Mouse (Mus musculus) MEL (cell line): ENCODE results near the gene Samd4.

ENCODE experiments used
- BHLHE40 ChIP-seq: IDR thresholded peaks from 2 replicates; pipeline ENCODE4 v1.6.1; 2012; ENCODE audit warnings: low read depth, mild to moderate bottlenecking, inconsistent platforms, low read length, improper control_type of control experiment, borderline replicate concordance
- CTCF ChIP-seq, 3 experiments: IDR thresholded peaks in 2 of 3; conservative IDR thresholded peaks in 1 of 3; 2 replicates each; pipeline ENCODE4 v1.5.1; 2011 to 2012; ENCODE audit warnings: low read length in 3 of 3, low read depth in 2 of 3, mild to moderate bottlenecking in 2 of 3, improper control_type of control experiment in 1 of 3, inconsistent platforms in 1 of 3, mixed read lengths in 1 of 3, moderate library complexity in 1 of 3; ENCODE audit not compliant: control insufficient read depth in 1 of 3, insufficient read depth in 1 of 3, poor library complexity in 1 of 3, severe bottlenecking in 1 of 3
- E2F4 ChIP-seq: IDR thresholded peaks from 2 replicates; pipeline ENCODE4 v1.6.1; 2011; ENCODE audit warnings: low read depth, low read length, improper control_type of control experiment, borderline replicate concordance
- EP300 ChIP-seq, 2 experiments: IDR thresholded peaks; 2 replicates each; pipeline ENCODE4 v1.6.1; 2011; ENCODE audit warnings: improper control_type of control experiment in 2 of 2, low read length in 2 of 2, low read depth in 1 of 2, mild to moderate bottlenecking in 1 of 2
- MYC ChIP-seq: IDR thresholded peaks from 2 replicates; pipeline ENCODE4 v1.6.1; 2011; ENCODE audit warnings: low read depth, mild to moderate bottlenecking, low read length, improper control_type of control experiment, moderate library complexity
- POLR2A ChIP-seq, 2 experiments: IDR thresholded peaks; 2 replicates each; pipeline ENCODE4 v1.6.1; 2011 to 2012; ENCODE audit warnings: low read length in 2 of 2, mild to moderate bottlenecking in 2 of 2, control low read depth in 1 of 2, improper control_type of control experiment in 1 of 2, low read depth in 1 of 2, moderate library complexity in 1 of 2; ENCODE audit not compliant: control insufficient read depth in 1 of 2, insufficient read depth in 1 of 2, poor library complexity in 1 of 2
- POLR2AphosphoS2 ChIP-seq: IDR thresholded peaks from 2 replicates; pipeline ENCODE4 v1.6.1; 2011; ENCODE audit warnings: low read length, improper control_type of control experiment
- UBTF ChIP-seq: IDR thresholded peaks from 2 replicates; pipeline ENCODE4 v1.6.1; 2012; ENCODE audit warnings: low read depth, mild to moderate bottlenecking, inconsistent platforms, low read length, improper control_type of control experiment, moderate library complexity, borderline replicate concordance; ENCODE audit not compliant: insufficient read depth
- USF1 ChIP-seq: IDR thresholded peaks from 2 replicates; pipeline ENCODE4 v1.6.1; 2014; ENCODE audit warnings: low read depth, mild to moderate bottlenecking, inconsistent platforms, low read length, improper control_type of control experiment, moderate library complexity
- ZC3H11A ChIP-seq: IDR thresholded peaks from 2 replicates; pipeline ENCODE4 v1.6.1; 2012; ENCODE audit warnings: low read depth, mild to moderate bottlenecking, inconsistent platforms, low read length, improper control_type of control experiment
- ZKSCAN1 ChIP-seq: IDR thresholded peaks from 2 replicates; pipeline ENCODE4 v1.6.1; 2012; ENCODE audit warnings: low read depth, mild to moderate bottlenecking, inconsistent platforms, low read length, improper control_type of control experiment, moderate library complexity

GRCm38 (mm10) chr14:46897953-46898352 lies 15.3 kb downstream of the Samd4 start:
- TF ChIP-seq USF1: no peak
- TF ChIP-seq POLR2A (IDR thresholded peaks at IDR 0.05; ENCODE audit: control insufficient read depth in 1 of 2, insufficient read depth in 1 of 2, low read depth in 1 of 2, low read length in 2 of 2, poor library complexity in 1 of 2): no peak
- no peak for TF ChIP-seq POLR2AphosphoS2
- TF ChIP-seq CTCF (IDR thresholded peaks at IDR 0.05 in 2 of 3, conservative IDR thresholded peaks at IDR 0.05 in 1 of 3; ENCODE audit: control insufficient read depth in 1 of 3, insufficient read depth in 1 of 3, low read depth in 2 of 3, low read length in 3 of 3, poor library complexity in 1 of 3, severe bottlenecking in 1 of 3): no peak
- TF ChIP-seq E2F4: no peak
- no peak for TF ChIP-seq EP300 (IDR thresholded peaks at IDR 0.05; ENCODE audit: low read depth in 1 of 2, low read length in 2 of 2)
- TF ChIP-seq MYC: no peak
- TF ChIP-seq UBTF: no peak
- TF ChIP-seq BHLHE40: no peak
- TF ChIP-seq ZKSCAN1: no peak
- no peak for TF ChIP-seq ZC3H11A
